Mouse (Mus musculus): Measurements from ENCODE around the gene Fndc3b. TPM values are rescaled to one million over a fixed set of nuclear protein-coding genes. Genes with fewer than 3 reads are reported as not detected.

Fndc3b gene
- total and polyA plus RNA-seq, 3 experiments = 0.03 to 0.05 (median 0.04) TPM

DNA sequence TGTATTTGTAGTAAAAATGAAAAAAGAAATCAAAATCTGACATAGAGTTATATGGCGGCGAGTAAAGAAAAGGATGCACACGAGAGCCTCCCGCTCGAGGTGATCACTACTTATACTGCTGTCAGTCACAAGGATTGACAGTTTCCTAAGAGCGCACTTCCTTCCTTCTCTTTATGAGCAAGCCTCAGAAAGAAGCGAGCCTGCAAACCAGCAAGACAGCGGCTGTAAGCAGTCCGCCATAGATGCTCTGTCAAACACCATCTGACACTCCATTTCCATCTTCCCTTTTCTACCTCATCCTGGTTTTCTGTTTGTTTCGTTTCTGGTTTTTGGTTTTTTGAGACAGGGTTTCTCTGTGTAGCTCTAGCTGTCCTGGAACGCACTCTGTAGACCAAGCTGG is 61.0 kb downstream of the Fndc3b start:
- dilution Hi-C loops (cut with MboI; ENCODE audit: extremely low pct_ligation_motif_present, extremely low pct_unique_long_range_greater_than_20kb, low sequenced_read_pairs) = no loop called here

GRCm38 (mm10) chr3:27649316-27649715 is 61.8 kb downstream of the Fndc3b start:
- no peak for DNase-seq (ENCODE audit: extremely low read depth)
- no peaks in the 10 kb centered on the region for H3K27me3 ChIP-seq (replicated peaks)
- H3K79me2 ChIP-seq (replicated peaks; ENCODE audit: control insufficient read depth, extremely low read depth, insufficient read depth, poor library complexity, severe bottlenecking) = no peaks in the 10 kb centered on the region
- dilution Hi-C loops (cut with MboI; ENCODE audit: extremely low pct_ligation_motif_present, extremely low pct_unique_long_range_greater_than_20kb, low sequenced_read_pairs) = no loop called here
- H3K36me3 ChIP-seq (replicated peaks in 1 of 2; ENCODE audit: control insufficient read depth in 1 of 2, insufficient read depth in 1 of 2, low read length in 1 of 2) = no peaks in the 10 kb centered on the region
- no peak overlapping the region for H3K9ac ChIP-seq (ENCODE audit: insufficient read depth, low read depth)
- in situ Hi-C loops (cut with MboI; ENCODE audit: low pct_ligation_motif_present, low pct_unique_long_range_greater_than_20kb, low sequenced_read_pairs) = no loop called here
- TF ChIP-seq TBP (conservative IDR thresholded peaks at IDR 0.05; ENCODE audit: low read depth, low read length) = no peak
- no peak for TF ChIP-seq NRF1 (IDR thresholded peaks at IDR 0.05; ENCODE audit: low read depth, low read length)
- no peak for TF ChIP-seq HCFC1 (IDR thresholded peaks at IDR 0.05; ENCODE audit: low read depth, low read length)
- no peak for TF ChIP-seq RCOR1 (conservative IDR thresholded peaks at IDR 0.05; ENCODE audit: low read depth, low read length)
- TF ChIP-seq CHD2 (IDR thresholded peaks at IDR 0.05; ENCODE audit: low read length) = no peak
- no peak for TF ChIP-seq MAFK (IDR thresholded peaks at IDR 0.05; ENCODE audit: insufficient replicate concordance, low read length)
- no peak for TF ChIP-seq USF1 (IDR thresholded peaks at IDR 0.05; ENCODE audit: low read depth, low read length)
- no peak for TF ChIP-seq POLR2A (IDR thresholded peaks at IDR 0.05; ENCODE audit: low read depth, low read length)
- no peak for TF ChIP-seq ETS1 (conservative IDR thresholded peaks at IDR 0.05; ENCODE audit: low read depth, low read length)
- TF ChIP-seq CHD1 (IDR thresholded peaks at IDR 0.05; ENCODE audit: low read depth, low read length) = no peak
- TF ChIP-seq RAD21 (IDR thresholded peaks at IDR 0.05; ENCODE audit: low read depth, low read length) = no peak
- no peak for TF ChIP-seq JUN (IDR thresholded peaks at IDR 0.05; ENCODE audit: insufficient read depth, low read depth, low read length)
- H3K27ac ChIP-seq (ENCODE audit: insufficient read depth, low read depth) = no peak overlapping the region
- no peak overlapping the region for H3K4me2 ChIP-seq (ENCODE audit: insufficient read depth, low read depth, poor library complexity, severe bottlenecking)
- H3K4me1 ChIP-seq (ENCODE audit: control insufficient read depth in 1 of 2, insufficient read depth in 2 of 2) = no peaks in the 10 kb centered on the region
- H3K9me3 ChIP-seq (replicated peaks; ENCODE audit: low read length) = no peaks in the 10 kb centered on the region
- no peak overlapping the region for H3K4me3 ChIP-seq (replicated peaks in 1 of 3; ENCODE audit: low read depth in 2 of 3, low read length in 2 of 3, poor library complexity in 1 of 3)

More for the DNA sequence above, 61.0 kb downstream of the Fndc3b start:
- H3K4me1 ChIP-seq (ENCODE audit: control insufficient read depth in 1 of 2, insufficient read depth in 2 of 2) = no peaks in the 10 kb centered on the region
- H3K9me3 ChIP-seq (replicated peaks; ENCODE audit: low read length) = no peaks in the 10 kb centered on the region
- H3K79me2 ChIP-seq (replicated peaks; ENCODE audit: control insufficient read depth, extremely low read depth, insufficient read depth, poor library complexity, severe bottlenecking) = no peaks in the 10 kb centered on the region
- H3K9ac ChIP-seq (ENCODE audit: insufficient read depth, low read depth) = no peak overlapping the region
- H3K4me2 ChIP-seq (ENCODE audit: insufficient read depth, low read depth, poor library complexity, severe bottlenecking) = no peak overlapping the region
- in situ Hi-C loops (cut with MboI; ENCODE audit: low pct_ligation_motif_present, low pct_unique_long_range_greater_than_20kb, low sequenced_read_pairs) = no loop called here
- no peak for DNase-seq (ENCODE audit: extremely low read depth)
- H3K27ac ChIP-seq (ENCODE audit: insufficient read depth, low read depth) = no peak overlapping the region
- H3K27me3 ChIP-seq (replicated peaks) = no peaks in the 10 kb centered on the region
- no peak for TF ChIP-seq UBTF (IDR thresholded peaks at IDR 0.05; ENCODE audit: low read depth, low read length)
- no peak for TF ChIP-seq JUND (conservative IDR thresholded peaks at IDR 0.05; ENCODE audit: low read depth, low read length)
- TF ChIP-seq POLR2A (IDR thresholded peaks at IDR 0.05; ENCODE audit: low read depth, low read length) = no peak
- no peak for TF ChIP-seq NRF1 (IDR thresholded peaks at IDR 0.05; ENCODE audit: low read depth, low read length)
- TF ChIP-seq IRF4 (IDR thresholded peaks at IDR 0.05; ENCODE audit: low read depth, low read length) = no peak
- TF ChIP-seq SMC3 (IDR thresholded peaks at IDR 0.05; ENCODE audit: low read depth, low read length) = no peak
- no peak for TF ChIP-seq ZNF384 (IDR thresholded peaks at IDR 0.05; ENCODE audit: low read depth, low read length)
- TF ChIP-seq HCFC1 (IDR thresholded peaks at IDR 0.05; ENCODE audit: low read depth, low read length) = no peak
- no peak for TF ChIP-seq EP300 (IDR thresholded peaks at IDR 0.05; ENCODE audit: low read length)
- no peak for TF ChIP-seq ETS1 (conservative IDR thresholded peaks at IDR 0.05; ENCODE audit: low read depth, low read length)
- H3K4me3 ChIP-seq (replicated peaks in 1 of 3; ENCODE audit: low read depth in 2 of 3, low read length in 2 of 3, poor library complexity in 1 of 3) = no peak overlapping the region
- no peaks in the 10 kb centered on the region for H3K36me3 ChIP-seq (replicated peaks in 1 of 2; ENCODE audit: control insufficient read depth in 1 of 2, insufficient read depth in 1 of 2, low read length in 1 of 2)
